Mouse (Mus musculus) urinary bladder, postnatal 10 days (tissue): ENCODE results near the gene Rps5.
A peak's percentile ranks its signal among the peaks of the same experiment; 100 is the strongest.
"Not testable (repeated sequence)": the region's sequence is repeated elsewhere in the genome, so short reads cannot be mapped to it uniquely, and the experiment has no call there.

Experiments
- DNase-seq: peaks from one replicate; pipeline ENCODE4 v3.0.0; 2022; ENCODE audit warnings: low spot score

Rps5 gene

DNA sequence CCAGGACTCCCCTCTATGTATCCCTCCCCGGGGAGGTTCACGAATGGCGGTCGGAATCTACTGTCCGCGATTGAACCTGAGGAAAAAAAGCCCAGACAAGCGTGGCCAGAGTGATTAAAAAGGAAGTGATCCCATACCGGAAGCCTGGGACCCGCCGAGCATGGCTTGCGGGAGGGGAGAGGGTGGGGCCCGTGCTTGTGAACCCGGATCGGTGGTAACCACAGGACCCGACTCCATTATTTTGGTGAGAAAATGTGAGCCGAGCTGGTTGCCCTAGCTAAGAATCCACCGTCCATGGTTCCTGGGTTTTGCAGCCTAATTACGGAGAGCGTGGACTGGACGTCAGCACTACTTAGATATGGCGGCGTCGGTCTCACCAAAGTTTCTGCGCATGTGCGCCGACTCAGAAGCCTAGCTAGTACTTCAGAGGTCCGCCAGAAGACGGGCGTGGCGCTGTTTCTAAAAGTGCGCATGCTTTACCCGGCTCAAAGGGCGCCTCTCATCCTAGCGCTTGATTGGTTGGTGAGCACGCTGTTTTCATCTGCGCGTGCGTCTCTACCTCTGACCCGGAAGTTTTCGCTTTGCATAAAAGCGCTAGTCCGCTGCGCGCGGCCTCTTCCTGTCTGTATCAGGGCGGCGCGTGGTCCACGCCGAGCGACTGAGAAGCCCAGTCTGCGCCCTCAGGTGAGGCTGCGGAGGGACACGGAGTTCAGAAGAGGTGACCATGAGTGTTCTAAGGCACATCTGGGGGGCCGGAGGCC, at the start of gene Rps5:
Gene Rps5, plus strand, starts transcription at position 586 of the 761 bp plus-strand sequence.
- DNase-seq, result peak; percentile 96

DNA sequence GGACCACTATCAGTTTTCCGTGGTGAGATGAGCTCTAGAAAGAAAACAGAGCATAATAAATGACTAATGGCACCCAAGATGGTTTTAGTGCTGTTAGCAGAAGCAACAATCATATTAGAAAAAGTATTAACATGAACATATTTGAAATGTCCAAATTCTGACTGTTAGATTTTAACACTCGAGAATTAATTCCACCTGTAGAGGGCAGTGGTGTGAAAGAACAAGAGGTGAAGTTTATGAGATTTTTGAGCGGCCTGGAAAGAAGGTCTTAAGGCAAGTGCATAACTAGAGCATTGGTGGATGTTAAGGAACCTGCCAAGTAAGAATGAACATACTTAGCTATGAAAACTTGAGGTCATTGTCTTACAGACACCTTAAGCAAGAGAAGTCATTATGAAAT, 47.8 kb upstream of the Rps5 start:
- no peak for DNase-seq

DNA sequence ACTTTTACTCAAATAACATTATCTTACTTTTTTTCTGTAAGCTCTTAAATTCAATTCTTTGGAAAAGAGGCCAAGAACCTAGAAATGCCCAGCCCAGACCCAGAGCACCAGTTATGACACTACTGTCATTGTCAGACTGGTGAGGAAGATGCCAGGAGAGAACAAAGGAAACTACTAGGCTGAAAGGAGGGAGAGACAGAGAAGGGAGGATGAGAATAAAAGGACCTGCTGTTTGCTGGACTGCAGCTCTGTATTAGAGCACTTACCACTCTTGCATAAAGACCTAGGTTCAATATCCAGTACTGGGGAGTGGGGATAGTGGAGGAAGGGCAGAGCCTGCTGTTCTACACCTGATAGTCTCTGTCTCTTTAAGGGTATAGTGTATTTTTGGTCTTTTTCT, 42.1 kb upstream of the Rps5 start:
- no peak for DNase-seq

DNA sequence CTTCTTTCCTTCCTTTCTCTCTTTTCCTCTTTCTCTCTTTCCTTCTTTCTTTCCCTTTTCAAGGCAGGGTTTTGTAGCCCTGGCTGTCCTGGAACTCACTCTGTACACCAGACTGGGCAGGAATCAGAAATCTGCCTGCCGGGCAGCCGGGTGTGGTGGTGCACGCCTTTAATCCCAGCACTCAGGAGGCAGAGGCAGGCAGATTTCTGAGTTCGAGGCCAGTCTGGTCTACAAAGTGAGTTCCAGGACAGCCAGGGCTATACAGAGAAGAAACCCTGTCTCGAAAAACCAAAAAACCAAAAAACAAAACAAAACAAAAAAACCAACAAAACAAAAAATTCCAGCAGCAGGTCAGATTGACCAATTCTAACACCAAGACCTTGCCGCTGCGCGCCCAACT, 41.6 kb upstream of the Rps5 start:
- DNase-seq, result not testable (repeated sequence)

DNA sequence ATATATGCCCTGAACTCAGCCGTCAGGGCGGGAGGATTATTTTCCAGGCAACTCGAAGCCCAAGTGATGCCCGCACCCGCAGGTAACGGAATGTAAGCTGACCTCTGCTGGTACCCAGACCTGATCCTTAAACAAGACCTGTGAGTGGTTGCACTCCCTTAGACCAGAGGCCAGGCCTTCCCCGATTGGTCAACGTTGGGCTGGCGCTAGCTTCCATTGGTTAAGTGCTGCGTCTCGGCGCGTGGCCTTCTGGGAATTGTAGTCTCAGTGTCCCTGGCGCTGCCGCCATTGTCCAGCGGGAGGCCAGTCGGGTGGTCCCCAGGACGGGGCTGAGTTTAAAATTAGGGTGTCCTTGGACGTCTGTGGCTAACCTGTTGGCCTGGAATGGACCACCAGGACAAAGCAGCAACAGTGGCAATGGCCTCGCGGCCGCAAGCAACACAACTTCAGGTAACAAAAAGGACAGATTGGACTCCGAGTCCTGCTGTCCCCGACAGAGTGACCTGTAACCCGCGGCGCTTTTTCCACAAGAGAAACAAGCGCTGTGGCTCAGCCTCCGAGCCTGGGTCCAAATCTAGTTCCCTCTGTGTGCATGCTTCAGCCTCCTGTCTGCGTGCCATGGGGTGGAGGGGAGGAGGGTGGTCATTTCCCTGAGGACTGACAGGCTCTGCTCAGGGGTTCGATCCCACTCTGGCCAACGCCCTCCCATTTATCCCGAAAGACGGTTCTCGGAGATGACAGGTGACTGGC, 41.0 kb upstream of the Rps5 start, which contains the start of gene Zfp128:
Gene Zfp128, plus strand, starts transcription at position 267 of the 750 bp plus-strand sequence.
- DNase-seq, result peak; percentile 80

DNA sequence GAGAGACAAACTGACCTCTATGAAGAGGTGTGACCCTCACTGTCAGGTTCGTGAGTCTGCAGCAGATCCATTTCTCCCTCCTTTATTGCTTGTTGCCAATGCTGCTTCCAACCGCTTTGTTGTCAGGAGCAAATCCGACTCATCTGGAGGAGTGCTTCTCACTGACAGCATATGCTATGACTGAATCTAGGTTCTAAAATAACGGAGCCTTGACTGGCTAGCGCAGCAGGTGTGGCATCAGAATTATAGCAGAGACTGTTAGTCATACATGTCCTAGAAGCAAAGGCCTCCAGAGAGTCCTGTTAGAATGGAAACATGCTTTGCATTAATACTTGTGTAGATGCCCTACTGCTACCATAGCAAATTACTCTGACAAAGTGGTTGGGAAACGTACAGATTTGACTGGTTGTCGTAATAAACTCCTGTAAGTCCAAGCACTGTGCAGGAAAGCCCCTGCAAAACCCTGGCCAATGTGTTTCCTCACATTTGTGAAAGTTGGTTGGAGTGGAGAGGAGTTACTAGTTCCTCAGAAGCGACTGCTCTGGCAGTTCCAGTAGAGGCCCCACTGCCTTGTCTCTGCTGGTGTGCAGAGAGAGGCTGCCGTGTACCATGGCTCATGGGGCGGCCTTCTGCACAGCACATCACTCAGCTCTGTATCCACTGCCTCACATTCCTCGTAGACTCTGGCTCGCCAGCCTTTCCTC, 35.4 kb upstream of the Rps5 start:
- DNase-seq, result no peak

DNA sequence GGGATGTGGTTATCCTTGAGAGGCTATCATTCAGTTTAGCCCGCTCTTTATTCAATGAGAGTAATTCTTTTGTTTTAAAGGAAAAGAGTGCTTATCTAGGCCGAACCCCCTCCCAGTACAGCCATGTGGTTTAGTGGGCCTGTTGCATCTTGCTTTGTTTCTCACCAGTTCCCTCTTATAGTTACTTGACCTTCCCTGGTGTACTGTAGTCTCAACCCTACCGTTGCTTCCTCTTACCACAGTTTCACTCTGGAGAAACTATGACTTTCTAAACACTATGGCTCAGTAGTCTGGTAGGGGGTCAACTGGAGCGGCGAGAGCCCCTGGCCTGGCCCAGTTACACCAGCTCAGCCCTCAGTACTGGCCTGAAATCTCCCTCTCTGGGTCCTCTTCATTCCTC, 34.5 kb upstream of the Rps5 start:
- DNase-seq, result no peak

DNA sequence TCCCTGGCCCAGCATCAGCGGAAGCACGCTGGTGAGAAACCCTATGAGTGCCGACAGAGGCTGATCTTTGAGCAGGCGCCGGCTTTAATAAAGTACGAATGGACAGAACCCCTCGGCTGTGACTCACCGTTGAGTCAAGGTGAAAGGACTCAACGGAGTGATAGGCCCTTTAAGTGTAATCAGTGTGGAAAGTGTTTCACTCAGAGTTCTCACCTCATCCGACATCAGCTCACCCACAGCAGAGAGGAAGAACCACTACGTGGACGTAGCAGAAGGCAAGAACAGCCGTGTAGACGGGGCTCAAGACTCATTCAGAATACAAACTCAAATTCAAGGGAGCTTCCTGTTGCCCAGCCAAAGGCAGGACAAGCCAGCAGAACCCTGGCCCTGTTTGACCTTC, 31.2 kb upstream of the Rps5 start:
- DNase-seq, result no peak

DNA sequence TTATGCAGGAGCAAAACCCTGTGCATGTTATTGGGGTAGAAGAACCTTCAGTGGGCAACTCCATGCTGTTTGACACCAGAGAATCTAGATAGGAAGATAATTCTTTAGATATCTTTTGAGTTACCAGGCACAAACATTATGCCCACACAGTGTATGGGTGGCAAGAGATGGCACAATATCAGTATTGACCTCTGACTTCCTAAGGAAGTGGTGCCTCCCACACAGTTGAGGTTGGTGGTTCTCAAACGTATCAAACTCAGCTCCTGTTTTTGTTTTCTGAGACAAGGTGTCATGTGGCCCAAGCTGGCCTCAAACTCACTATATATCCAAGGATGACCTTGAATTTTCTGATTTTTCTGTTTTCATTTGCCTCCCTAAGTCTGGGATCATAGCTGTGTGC, 30.8 kb upstream of the Rps5 start:
- no peak for DNase-seq

DNA sequence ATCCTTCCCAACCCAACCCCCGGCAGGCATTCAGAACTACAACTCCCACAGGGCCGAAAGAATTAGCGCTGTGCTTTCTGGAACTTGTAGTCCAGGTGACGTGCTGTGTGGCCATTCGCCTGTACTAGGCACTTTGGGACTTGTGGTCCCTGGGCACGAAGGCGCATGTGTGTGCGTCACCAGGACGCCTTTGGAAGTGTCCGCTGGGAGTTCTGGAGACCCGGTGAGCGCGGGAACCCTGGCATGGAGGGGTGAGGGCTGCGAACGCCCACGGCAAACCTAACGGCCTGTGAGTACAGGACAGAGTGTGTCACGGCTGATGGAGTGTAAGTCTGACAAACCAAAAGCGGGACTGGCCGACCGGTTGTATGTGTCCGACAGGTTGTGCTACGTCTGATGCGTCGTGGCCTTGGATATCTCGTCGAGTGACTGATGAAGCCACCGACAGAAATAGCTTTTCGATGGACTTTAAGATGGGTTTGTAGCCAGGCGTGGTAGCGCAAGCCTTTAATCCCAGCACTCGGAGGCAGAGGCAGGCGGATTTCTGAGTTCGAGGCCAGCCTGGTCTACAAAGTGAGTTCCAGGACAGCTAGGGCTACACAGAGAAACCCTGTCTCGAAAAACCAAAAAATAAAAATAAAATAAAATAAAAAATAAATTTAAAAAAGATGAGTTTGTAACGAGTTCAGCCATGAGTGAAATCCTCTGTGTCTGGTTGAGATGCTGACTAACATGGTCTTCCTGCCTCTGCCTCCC, 24.3 kb upstream of the Rps5 start, which contains the start of gene Zscan22:
Gene Zscan22, plus strand, starts transcription at position 161 of the 756 bp plus-strand sequence.
- peak; percentile 69 for DNase-seq

DNA sequence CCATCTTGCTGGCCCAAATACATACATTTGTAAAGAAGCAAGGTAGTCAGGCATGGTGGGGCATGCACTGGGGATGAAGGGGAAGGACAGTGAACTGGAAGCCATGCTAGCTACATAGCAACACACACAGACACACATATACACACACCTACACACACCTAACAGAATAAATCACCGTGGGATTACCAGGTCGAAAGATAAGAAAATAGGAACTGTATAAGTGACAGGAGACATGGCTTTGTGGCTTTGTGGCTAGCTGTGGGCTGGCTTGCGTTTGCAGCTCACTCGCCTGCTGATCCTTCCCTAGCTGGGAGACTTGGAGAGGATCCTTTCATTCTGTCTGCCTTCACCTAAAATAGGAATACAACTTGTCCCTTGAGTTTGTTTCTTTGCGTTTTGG, 20.6 kb upstream of the Rps5 start:
- no peak for DNase-seq

DNA sequence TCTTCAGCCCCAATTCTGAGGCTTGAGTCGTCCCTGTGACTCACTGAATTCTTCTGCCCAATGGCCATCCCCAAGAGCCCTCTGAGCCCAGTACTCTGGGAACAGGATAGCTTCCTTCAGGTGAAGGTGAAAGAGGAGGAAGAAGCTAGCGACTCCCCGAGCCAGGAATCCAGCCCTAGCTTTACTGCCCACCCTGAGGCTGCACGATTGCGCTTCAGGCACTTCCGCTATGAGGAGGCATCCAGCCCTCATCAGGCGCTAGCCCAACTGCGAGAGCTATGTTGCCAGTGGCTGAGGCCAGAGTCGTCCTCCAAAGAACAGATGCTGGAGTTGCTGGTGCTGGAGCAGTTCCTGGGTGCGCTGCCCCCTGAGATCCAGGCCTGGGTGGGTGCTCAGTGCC, 18.5 kb upstream of the Rps5 start:
- no peak for DNase-seq

DNA sequence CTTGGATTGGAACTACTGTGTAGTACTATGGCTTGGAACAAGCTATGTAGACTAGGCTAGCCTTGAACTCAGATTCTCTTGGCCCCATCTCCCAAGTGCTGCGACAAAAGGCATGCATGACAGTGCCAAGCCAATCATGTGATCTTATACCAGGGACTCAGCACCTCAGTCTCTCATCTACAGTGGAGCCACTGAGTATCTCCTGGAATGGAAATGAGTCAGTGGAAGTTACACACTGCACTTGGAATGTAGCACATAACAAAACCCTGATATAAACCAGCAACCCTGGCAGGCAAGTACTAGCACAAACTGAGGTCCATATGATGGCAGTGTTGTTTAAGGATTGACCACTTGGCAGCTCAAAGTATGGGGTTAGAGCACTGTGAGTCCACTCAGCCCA, 16.9 kb upstream of the Rps5 start:
- no peak for DNase-seq

DNA sequence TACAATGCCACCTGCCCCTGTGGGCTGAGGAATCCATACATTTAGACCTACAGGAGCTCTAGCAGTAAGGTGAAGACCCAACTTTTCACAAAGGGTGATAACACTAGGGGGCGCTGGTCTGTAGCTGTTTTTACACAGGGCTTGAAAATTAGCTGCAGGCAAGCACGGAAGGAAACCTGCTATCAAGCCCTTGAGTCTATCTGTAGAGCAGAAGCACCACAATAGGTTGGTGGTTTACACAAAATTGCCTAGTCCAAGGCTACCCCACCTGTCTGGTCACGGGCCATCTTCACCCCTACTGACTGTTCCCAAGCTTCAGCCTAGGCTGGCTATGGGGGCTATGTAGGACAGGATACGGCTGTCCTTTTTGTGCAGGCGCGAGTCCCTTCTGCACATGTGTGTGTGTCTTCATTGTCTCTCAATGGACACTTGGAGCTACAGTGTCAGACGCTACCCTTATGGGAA, 12.6 kb upstream of the Rps5 start:
- DNase-seq, result peak; percentile 26

DNA sequence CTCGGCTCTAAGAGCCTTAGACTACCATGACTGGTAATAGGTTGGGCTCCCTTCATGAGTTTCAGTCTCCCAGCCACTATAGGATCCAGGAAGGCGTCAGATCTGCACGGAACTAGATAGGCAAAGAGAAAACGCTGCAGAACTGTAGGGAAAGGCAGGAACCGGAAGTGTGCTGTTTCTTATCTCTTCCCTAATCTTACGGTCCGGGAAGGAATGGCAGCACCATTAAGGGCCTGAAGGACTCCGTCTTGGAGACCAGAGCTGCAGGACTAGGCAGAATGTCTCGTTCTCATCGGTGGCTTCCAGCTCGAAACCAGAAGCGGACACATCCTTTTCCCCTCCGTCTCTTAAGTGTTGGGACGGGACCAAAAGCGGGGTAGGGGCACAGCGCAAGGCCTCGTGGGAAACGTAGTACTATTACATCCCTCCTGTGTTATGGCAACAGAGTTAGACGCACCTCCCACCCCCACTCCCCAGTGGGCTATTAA, 11.9 kb upstream of the Rps5 start:
- no peak for DNase-seq

DNA sequence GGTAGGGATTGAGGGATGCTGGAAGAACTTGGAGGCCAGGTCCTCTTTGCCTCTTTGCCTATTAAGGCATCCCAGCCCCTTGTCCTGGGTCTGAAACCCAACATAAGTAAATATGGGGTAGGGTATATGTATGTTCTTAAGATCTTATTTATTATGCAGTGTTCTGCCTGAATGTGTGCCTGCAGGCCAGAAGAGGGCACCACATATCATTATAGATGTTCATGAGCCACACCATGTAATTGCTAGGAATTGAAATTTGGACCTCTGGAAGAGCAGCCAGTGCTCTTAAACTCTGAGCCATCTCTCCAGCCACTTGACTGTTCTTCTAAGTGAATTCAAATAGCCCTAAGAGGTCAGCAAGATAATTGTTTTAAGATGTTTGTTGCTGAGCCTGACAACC, 8.5 kb upstream of the Rps5 start:
- no peak for DNase-seq

DNA sequence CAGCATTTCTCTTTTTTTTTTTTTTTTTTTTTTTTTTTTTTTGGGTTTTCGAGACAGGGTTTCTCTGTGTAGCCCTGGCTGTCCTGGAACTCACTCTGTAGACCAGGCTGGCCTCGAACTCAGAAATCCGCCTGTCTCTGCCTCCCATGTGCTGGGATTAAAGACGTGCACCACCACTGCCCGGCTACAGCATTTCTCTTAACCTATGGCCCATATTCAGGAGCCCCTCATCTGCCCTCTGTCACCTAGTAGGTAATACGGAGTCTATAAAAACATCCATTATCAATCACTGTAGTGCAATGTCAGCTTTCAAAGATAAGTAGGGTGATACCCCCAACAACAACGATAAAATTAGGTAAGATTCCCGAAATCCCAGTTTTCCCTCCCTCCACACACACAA, 1.6 kb upstream of the Rps5 start:
- not testable (repeated sequence) for DNase-seq

DNA sequence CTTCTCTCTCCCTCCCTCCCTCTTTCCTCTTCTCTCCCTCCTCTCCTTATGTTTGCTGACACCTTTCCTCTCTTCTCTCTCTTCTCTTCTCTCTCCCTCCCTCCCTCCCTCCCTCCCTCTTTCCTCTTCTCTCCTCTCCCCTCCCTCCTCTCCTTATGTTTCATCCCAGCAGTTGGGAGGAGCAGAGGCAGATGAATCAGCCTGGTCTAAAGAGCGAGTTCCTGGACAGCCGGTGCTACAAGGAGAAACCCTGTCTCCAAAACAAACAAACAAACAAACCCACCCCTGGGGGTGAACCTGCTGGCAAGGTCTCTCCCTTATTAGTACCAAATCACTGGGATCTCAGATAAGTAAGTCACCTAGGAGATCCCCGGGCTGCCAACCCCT, 779 bp upstream of the Rps5 start:
- DNase-seq, result no peak

DNA sequence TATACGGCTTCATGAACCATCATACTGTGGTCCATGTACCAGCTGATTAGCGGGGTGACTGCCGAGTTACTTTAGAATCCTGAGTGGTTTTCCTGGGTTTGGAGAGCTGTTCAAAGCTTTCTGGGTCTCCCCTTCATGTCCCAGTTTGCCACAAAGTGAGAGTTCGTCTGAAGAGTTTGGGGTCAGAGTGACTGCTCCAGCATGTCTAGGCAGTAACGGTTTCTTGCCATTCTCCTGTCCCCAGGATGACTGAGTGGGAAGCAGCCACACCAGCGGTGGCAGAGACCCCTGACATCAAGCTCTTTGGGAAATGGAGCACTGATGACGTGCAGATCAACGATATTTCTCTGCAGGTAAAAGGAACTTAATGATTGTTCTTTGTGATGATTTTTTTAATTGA, 639 bp downstream of the Rps5 start:
- DNase-seq, result no peak

DNA sequence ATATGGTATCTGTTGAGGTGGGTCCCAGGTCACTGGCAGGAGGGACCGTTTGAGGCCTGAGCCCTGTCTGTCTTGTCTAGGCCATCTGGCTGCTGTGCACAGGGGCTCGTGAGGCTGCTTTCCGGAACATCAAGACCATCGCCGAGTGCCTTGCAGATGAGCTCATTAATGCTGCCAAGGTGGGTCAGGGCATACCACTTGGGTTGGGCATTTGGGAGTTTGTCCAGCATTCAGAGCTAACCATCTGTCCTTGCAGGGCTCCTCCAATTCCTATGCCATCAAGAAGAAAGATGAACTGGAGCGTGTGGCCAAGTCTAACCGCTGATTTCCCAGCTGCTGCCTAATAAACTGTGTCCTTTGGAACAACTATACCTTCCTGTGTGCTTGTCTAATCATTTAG, 4.2 kb downstream of the Rps5 start:
- DNase-seq, result no peak

DNA sequence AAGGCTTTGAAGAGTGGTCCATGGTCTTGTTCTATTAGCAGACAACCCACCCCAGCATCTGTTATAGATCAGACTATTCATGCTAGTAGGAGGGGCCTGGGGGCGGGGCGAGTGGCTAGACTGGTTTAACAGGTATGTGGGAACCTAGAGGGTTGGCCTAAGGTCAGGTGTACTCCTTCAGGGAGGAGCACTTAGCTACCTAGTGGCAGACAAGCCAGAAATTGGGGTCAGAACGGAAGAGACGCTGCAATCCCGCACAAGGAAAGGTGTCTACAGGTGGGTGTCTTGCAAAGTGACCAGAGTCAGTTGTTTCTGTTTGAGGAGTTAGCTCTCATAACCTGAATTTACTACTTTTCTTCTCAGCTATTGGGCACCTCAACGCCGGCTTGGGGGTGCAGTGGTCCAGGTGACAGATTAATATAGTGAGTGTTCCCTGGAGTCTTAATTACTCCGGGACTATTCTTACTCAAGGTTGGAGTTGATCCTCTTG, 5.1 kb downstream of the Rps5 start, which contains the start of gene Rnf225:
Gene Rnf225, plus strand, starts transcription at position 226 of the 490 bp plus-strand sequence.
- peak; percentile 29 for DNase-seq
